Mouse (Mus musculus): Measurements from ENCODE around the gene Endov. TPM values are rescaled to one million over a fixed set of nuclear protein-coding genes. Genes with fewer than 3 reads are reported as not detected.

Endov gene
- polyA plus RNA-seq (2016; fragmentation: Nextera tagmentation; extraction: Ambion mirVana), result 19.1 and 22.4 TPM in 2 replicates

DNA sequence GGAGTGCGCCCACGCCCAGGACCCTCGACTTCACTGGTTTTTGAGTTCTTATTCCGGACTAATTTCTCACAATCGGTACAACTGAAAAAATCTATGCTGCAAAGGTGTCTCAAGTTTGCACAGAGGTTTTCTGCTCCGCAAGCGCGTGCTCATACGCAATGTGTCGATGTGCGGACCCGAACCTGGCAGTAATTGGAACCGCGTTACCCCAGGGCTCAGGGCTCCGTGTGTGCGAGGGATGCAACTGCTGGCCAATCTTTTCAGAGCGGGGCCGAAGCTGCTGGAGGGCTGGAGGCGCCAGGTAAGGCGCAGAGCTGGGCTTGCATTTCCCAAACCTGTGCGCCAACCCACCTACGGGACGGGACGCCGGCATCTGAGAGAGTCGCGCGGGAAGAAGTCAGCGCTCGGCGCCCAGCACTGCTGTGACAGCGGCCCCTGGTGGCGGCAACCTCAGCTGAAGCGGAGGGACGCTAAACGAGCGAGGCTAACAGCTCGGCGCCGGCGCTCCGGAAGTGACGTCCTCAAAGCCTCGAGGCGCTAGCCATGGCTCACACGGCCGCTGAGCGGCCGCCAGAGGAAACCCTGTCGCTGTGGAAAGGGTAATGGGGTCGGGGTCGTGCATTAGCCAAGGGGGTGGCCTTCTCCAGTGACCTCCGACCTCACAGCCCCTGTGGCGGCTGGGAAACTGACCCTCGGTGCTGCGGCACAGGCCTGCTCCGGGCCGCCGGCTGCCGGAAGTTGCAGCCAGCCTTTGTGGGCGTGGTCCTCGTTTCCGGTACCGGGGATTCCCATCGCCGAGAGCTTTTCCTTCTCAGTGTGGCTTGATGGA lies at the start of gene Endov:
Gene Endov (plus strand): TSS at position 487 of the 829 bp plus-strand sequence.
- Histone ChIP-seq H3K4me2 (replicated peaks) (peak within 1 kb of the TSS; percentile 81), H3K9ac (peak within 1 kb of the TSS; percentile 87), H3K27me3 (no peaks in the 10 kb centered on the region), H3K36me3 (peaks cover 10% of the 10 kb centered on the region; the same call in 1 of the 2 replicates), H3K9me3 (no peaks in the 10 kb centered on the region), H3K4me3 (peak within 1 kb of the TSS; percentile 83), H3K4me1 (peaks cover 11% of the 10 kb centered on the region), H3K27ac (peak within 1 kb of the TSS; percentile 87)
- peak; percentile 91 for ATAC-seq (ENCODE audit: insufficient number of reproducible peaks, insufficient read depth, low FRiP score, low TSS enrichment)
- WGBS, result under 1% methylated on average over 66 of the region's 66 CpGs

DNA sequence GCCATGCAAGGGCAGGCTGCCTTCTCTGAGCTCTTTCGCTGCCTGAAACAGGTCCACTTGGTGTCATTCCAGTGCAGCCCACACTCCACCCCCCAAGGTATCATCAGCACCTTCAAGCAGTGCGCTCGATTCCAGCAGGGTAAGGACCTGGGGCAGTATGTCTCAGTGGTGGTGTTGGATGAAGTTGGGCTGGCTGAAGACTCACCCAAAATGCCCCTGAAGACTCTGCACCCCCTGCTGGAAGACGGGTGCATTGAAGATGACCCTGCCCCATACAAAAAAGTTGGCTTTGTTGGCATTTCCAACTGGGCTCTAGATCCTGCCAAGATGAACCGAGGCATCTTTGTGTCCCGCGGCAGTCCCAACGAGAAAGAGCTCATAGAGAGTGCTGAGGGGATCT lies 48.9 kb upstream of the Endov start:
- Histone ChIP-seq H3K27ac (no peak overlapping the region), H3K9me3 (no peaks in the 10 kb centered on the region), H3K36me3 (no peaks in the 10 kb centered on the region), H3K4me2 (replicated peaks) (no peak overlapping the region), H3K9ac (no peak overlapping the region), H3K27me3 (no peaks in the 10 kb centered on the region), H3K4me3 (no peak overlapping the region), H3K4me1 (no peaks in the 10 kb centered on the region)
- 89% methylated on average over 8 of the region's 8 CpGs for WGBS
- ATAC-seq (ENCODE audit: insufficient number of reproducible peaks, insufficient read depth, low FRiP score, low TSS enrichment), result no peak

DNA sequence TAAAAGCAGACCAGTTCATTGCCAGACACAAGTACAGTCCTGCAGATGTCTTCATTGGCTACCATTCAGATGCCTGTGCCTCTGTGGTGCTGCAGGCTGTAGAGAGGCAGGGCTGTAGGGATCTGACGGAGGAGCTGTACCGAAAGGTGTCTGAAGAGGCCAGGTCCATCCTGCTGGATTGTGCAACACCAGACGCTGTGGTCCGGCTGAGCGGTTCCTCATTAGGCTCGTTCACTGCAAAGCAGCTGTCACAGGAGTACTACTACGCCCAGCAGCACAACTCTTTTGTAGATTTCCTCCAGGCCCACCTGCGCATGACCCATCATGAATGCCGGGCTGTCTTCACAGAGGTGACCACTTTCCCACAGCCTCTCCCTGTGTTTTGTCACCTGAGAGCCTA lies 47.7 kb upstream of the Endov start:
- no peak for ATAC-seq (ENCODE audit: insufficient number of reproducible peaks, insufficient read depth, low FRiP score, low TSS enrichment)
- no peak overlapping the region for H3K27ac ChIP-seq
- H3K36me3 ChIP-seq, result no peaks in the 10 kb centered on the region
- H3K9ac ChIP-seq, result no peak overlapping the region
- H3K4me2 ChIP-seq (replicated peaks), result no peak overlapping the region
- no peaks in the 10 kb centered on the region for H3K9me3 ChIP-seq
- 92% methylated on average over 9 of the region's 9 CpGs for WGBS
- no peaks in the 10 kb centered on the region for H3K4me1 ChIP-seq
- H3K27me3 ChIP-seq, result no peaks in the 10 kb centered on the region
- no peak overlapping the region for H3K4me3 ChIP-seq

DNA sequence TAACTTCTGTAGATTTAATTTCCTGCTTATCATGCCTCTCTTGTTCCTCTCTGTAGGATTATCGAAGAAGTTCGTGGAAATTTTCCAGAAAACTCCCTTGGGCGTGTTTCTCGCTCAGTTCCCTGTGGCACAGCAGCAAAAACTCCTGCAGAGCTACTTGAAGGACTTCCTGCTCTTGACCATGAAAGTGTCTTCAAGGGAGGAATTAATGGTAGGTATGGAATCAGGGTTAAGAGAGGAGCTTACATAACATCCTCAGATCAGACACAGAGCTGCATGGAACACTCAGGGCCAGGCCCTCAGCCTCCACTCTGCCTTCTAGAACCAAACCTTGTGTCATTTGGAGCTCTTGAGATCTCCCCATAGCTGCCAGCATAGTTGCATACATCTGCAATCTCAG lies 35.0 kb upstream of the Endov start:
- Histone ChIP-seq H3K4me1 (no peaks in the 10 kb centered on the region), H3K36me3 (no peaks in the 10 kb centered on the region), H3K27me3 (no peaks in the 10 kb centered on the region), H3K9ac (no peak overlapping the region), H3K4me3 (no peak overlapping the region), H3K9me3 (no peaks in the 10 kb centered on the region), H3K4me2 (replicated peaks) (no peak overlapping the region), H3K27ac (0 out of 2 replicates have a peak overlapping the region, but pooled peaks have one; percentile 13)
- no peak for ATAC-seq (ENCODE audit: insufficient number of reproducible peaks, insufficient read depth, low FRiP score, low TSS enrichment)
- 72% methylated on average over 4 of the region's 4 CpGs for WGBS

DNA sequence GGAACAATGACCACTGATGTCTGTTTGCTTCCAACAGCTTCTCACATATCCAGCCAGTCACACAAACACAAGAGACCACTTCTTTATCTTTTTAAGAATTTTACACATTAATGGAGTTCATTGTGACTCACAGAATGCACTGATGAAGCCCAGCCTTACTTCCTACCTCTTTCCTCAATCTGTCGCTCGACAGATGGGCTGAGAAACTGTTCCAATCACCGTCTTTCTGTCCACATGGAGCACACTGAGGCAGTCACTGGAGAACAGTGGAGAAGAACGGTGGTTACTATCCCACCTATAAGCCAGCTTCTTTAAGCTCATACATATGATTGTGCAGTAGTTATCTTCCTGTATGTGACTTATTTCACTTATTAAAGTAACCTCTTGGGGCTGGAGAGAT lies 13.3 kb upstream of the Endov start:
- Histone ChIP-seq H3K36me3 (no peaks in the 10 kb centered on the region), H3K4me2 (replicated peaks) (no peak overlapping the region), H3K9me3 (no peaks in the 10 kb centered on the region), H3K27ac (no peak overlapping the region), H3K27me3 (no peaks in the 10 kb centered on the region), H3K9ac (no peak overlapping the region), H3K4me3 (no peak overlapping the region), H3K4me1 (no peaks in the 10 kb centered on the region)
- 94% methylated on average over 4 of the region's 4 CpGs for WGBS
- ATAC-seq (ENCODE audit: insufficient number of reproducible peaks, insufficient read depth, low FRiP score, low TSS enrichment), result no peak

DNA sequence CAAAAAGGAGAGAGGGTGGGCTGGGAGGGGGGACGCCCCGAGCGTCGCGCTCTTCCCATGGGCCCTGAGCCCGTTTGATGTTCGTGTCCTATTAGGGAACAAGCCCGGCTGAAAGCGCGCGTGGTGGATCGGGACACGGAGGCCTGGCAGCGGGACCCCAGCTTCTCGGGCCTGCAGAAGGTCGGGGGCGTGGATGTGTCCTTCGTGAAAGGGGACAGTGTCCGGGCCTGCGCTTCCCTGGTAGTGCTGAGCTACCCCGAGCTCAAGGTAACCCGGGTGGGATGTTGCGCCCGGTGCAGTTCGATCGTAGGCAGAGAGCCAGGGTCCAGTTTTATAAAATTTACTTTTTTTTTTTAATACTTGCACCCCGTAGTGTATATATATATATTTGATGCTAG lies 542 bp downstream of the Endov start:
- no peaks in the 10 kb centered on the region for H3K27me3 ChIP-seq
- H3K27ac ChIP-seq, result peak overlapping the region; percentile 87
- H3K9me3 ChIP-seq, result no peaks in the 10 kb centered on the region
- peak; percentile 41 for ATAC-seq (ENCODE audit: insufficient number of reproducible peaks, insufficient read depth, low FRiP score, low TSS enrichment)
- peaks cover 11% of the 10 kb centered on the region for H3K4me1 ChIP-seq
- H3K36me3 ChIP-seq, result peaks cover 10% of the 10 kb centered on the region; the same call in 1 of the 2 replicates
- 5% methylated on average over 27 of the region's 27 CpGs for WGBS
- peak overlapping the region; percentile 87 for H3K9ac ChIP-seq
- H3K4me3 ChIP-seq, result peak overlapping the region; percentile 83
- peak overlapping the region; percentile 81 for H3K4me2 ChIP-seq (replicated peaks)

DNA sequence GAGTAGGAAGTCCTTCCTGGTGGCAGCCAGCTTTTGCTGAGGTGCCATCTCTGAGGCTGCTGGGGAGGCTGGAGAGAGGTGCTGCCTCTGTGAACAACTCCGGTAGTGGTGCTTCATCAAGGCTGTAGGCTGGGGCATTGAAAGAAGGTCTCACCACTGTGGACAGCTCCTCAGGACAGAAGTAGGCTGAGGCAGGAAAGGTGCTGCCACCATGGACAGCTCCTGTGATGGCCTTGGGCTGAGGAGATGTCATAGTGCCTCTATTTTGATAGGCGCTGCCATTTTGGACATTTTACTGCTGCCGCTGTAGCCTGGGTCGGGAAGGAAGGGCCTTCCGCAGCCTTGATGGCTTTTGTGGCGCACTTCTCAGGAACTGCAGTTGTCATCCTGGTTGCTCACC lies 1.7 kb downstream of the Endov start:
- peak overlapping the region; percentile 83 for H3K4me3 ChIP-seq
- WGBS, result 96% methylated on average over 6 of the region's 6 CpGs
- H3K9ac ChIP-seq, result no peak overlapping the region

DNA sequence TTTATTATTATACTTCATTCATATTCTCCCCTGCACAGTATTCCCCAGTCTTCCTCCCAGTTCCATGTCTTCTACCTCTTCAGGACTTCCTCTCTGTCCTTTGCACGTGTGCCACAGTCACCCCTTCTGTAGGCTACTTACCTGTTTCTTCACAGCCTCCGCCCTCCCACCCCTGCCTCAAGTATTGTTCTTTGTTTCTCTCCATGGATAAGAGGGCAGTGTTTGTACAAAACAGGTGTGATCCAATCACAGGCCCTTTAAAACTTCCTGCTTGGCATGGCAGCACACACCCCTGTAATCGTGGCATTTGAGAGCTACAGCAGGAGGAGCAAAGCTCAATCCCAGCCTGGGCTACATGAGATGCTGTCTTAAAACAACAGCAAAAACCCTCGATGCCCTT lies 2.4 kb downstream of the Endov start:
- H3K27ac ChIP-seq, result no peak overlapping the region
- H3K4me1 ChIP-seq, result peaks cover 11% of the 10 kb centered on the region
- no peaks in the 10 kb centered on the region for H3K9me3 ChIP-seq
- no peak overlapping the region for H3K4me2 ChIP-seq (replicated peaks)
- H3K36me3 ChIP-seq, result peaks cover 12% of the 10 kb centered on the region; the same call in 1 of the 2 replicates
- H3K9ac ChIP-seq, result no peak overlapping the region
- ATAC-seq (ENCODE audit: insufficient number of reproducible peaks, insufficient read depth, low FRiP score, low TSS enrichment), result no peak
- H3K27me3 ChIP-seq, result no peaks in the 10 kb centered on the region
- WGBS, result 64% methylated on average over 4 of the region's 4 CpGs
- H3K4me3 ChIP-seq, result no peak overlapping the region

More for the DNA sequence above, 1.7 kb downstream of the Endov start:
- H3K4me2 ChIP-seq (replicated peaks), result peak overlapping the region; percentile 81
- peaks cover 12% of the 10 kb centered on the region; the same call in 1 of the 2 replicates for H3K36me3 ChIP-seq
- H3K4me1 ChIP-seq, result peaks cover 11% of the 10 kb centered on the region
- H3K27me3 ChIP-seq, result no peaks in the 10 kb centered on the region
- no peak for ATAC-seq (ENCODE audit: insufficient number of reproducible peaks, insufficient read depth, low FRiP score, low TSS enrichment)
- no peaks in the 10 kb centered on the region for H3K9me3 ChIP-seq
- H3K27ac ChIP-seq, result no peak overlapping the region

DNA sequence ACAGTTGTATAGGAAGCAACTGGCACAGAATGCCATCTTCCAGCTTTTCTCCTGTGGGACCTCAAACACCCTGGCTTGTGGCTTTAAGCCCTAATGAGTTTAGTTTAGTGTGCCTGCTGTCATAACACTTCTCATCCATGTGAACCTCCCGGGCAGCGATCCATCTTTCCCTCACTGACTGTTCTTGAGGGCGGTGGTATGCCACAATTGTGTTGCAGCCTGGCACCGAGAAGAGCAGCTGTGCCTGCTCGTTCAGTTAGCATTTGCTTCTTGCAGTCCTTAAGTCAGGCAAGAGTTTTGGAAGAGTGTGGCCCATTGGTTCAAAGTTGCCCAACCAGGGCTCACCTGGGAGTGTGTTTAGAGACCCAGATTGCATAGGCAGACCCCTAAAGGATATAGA lies 5.0 kb downstream of the Endov start:
- 92% methylated on average over 5 of the region's 5 CpGs for whole genome bisulfite sequencing
- Histone ChIP-seq H3K36me3 (peaks cover 31% of the 10 kb centered on the region), H3K27ac (no peak overlapping the region), H3K9ac (no peak overlapping the region), H3K9me3 (no peaks in the 10 kb centered on the region), H3K27me3 (no peaks in the 10 kb centered on the region), H3K4me2 (replicated peaks) (no peak overlapping the region), H3K4me3 (no peak overlapping the region), H3K4me1 (peaks cover 11% of the 10 kb centered on the region)
- no peak for ATAC-seq (ENCODE audit: insufficient number of reproducible peaks, insufficient read depth, low FRiP score, low TSS enrichment)

DNA sequence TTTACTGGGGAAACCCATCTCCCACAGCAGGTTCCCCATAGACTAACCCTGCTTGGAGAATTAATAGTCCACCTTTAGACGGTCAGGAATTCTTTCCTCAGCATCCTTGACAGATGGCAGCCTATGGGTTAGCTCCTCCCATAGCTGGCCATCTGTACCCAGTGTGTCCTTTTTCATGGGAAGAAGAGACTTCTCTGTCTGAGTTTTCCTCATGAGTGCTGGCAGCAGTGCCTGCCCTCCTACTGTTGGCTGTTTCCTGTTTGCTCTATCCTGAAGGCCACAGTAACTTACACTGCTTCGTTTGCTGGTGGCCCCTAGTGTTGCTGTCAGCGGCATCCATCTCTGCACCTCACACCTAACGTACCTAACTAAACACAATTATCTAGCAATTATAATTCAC lies 6.3 kb downstream of the Endov start:
- peaks cover 7% of the 10 kb centered on the region; the same call in 1 of the 2 replicates for H3K4me1 ChIP-seq
- no peak overlapping the region for H3K4me3 ChIP-seq
- 75% methylated on average over 4 of the region's 4 CpGs for WGBS
- no peaks in the 10 kb centered on the region for H3K9me3 ChIP-seq
- no peak overlapping the region for H3K9ac ChIP-seq
- no peak overlapping the region for H3K27ac ChIP-seq
- peaks cover 42% of the 10 kb centered on the region for H3K36me3 ChIP-seq
- ATAC-seq (ENCODE audit: insufficient number of reproducible peaks, insufficient read depth, low FRiP score, low TSS enrichment), result no peak
- no peaks in the 10 kb centered on the region for H3K27me3 ChIP-seq
- H3K4me2 ChIP-seq (replicated peaks), result no peak overlapping the region

DNA sequence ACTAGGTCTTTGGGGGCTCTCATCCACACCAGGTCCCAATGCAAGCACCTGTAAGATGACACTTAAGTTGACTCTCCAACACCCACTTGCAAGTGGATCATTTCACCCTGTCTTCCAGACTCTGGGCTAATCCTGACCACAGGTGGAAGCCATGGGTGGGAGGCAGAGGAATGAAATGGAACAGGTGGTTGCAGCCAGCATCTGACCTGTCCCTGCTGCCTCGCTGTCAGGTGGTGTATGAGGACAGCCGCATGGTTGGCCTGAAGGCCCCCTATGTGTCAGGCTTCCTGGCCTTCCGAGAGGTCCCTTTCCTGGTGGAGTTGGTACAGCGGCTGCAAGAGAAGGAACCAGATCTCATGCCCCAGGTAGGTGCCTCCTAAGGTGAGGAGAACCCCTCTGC lies 8.2 kb downstream of the Endov start:
- Histone ChIP-seq H3K9ac (no peak overlapping the region), H3K27me3 (no peaks in the 10 kb centered on the region), H3K4me3 (no peak overlapping the region), H3K4me2 (replicated peaks) (no peak overlapping the region), H3K9me3 (no peaks in the 10 kb centered on the region), H3K36me3 (peaks cover 54% of the 10 kb centered on the region), H3K27ac (no peak overlapping the region), H3K4me1 (no peaks in the 10 kb centered on the region)
- ATAC-seq (ENCODE audit: insufficient number of reproducible peaks, insufficient read depth, low FRiP score, low TSS enrichment), result no peak
- WGBS, result 93% methylated on average over 4 of the region's 4 CpGs

DNA sequence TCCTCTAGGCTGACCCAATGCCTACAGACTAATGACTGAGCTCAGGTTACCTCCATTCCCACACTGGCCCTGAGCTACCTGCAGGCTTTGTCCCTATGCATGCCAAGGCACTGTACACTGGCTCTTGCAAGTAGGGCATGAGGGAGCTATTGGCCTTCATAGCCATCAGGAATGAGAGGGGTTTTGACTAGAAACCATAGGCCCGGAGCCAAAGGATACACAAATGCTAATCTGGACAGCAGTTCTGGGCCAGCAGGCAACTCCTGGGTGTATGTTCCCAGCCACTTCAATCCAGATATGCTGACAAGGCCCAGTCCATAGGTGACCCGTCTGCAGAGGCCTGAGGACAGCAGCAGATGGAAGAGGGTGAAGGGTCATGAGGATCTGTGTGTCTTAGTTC lies 8.9 kb downstream of the Endov start:
- H3K9ac ChIP-seq, result no peak overlapping the region
- no peaks in the 10 kb centered on the region for H3K4me1 ChIP-seq
- ATAC-seq (ENCODE audit: insufficient number of reproducible peaks, insufficient read depth, low FRiP score, low TSS enrichment), result no peak
- H3K27me3 ChIP-seq, result no peaks in the 10 kb centered on the region
- H3K36me3 ChIP-seq, result peaks cover 56% of the 10 kb centered on the region
- WGBS, result 80% methylated on average over 2 of the region's 2 CpGs
- no peak overlapping the region for H3K27ac ChIP-seq
- H3K4me3 ChIP-seq, result no peak overlapping the region
- H3K9me3 ChIP-seq, result no peaks in the 10 kb centered on the region
- no peak overlapping the region for H3K4me2 ChIP-seq (replicated peaks)

Measured in embryonic facial prominence, embryonic 12.5 days (tissue).